Mouse (Mus musculus): ENCODE results near the gene Kmt5b. TPM values are rescaled to one million over a fixed set of nuclear protein-coding genes. Genes with fewer than 3 reads are reported as not detected.

Kmt5b gene
- total and polyA plus RNA-seq, 3 experiments = 14.9 to 23.9 TPM; not detected in 1

- TF ChIP-seq E2F4 (IDR thresholded peaks at IDR 0.05; ENCODE audit: borderline replicate concordance, low read depth, low read length) (no peak), MEF2A (IDR thresholded peaks at IDR 0.05; ENCODE audit: extremely low read depth, insufficient replicate concordance, low read depth, low read length, poor library complexity, severe bottlenecking) (no peak), GABPA (IDR thresholded peaks at IDR 0.05; ENCODE audit: low read depth, low read length) (no peak), MAX (IDR thresholded peaks at IDR 0.05; ENCODE audit: low read length) (no peak), ZNF384 (IDR thresholded peaks at IDR 0.05; ENCODE audit: low read depth, low read length) (no peak), ELF1 (IDR thresholded peaks at IDR 0.05; ENCODE audit: low read depth, low read length) (no peak), SIN3A (IDR thresholded peaks at IDR 0.05; ENCODE audit: low read length) (no peak), CTCF (IDR thresholded peaks at IDR 0.05 in 2 of 3, conservative IDR thresholded peaks at IDR 0.05 in 1 of 3; ENCODE audit: control insufficient read depth in 1 of 3, insufficient read depth in 1 of 3, low read depth in 2 of 3, low read length in 3 of 3, poor library complexity in 1 of 3, severe bottlenecking in 1 of 3) (no peak), MAZ (IDR thresholded peaks at IDR 0.05; ENCODE audit: low read depth, low read length) (no peak), MYB (IDR thresholded peaks at IDR 0.05; ENCODE audit: low read depth, low read length) (no peak), MYC (IDR thresholded peaks at IDR 0.05; ENCODE audit: low read depth, low read length) (no peak), JUND (IDR thresholded peaks at IDR 0.05; ENCODE audit: low read depth, low read length) (no peak), MXI1 (IDR thresholded peaks at IDR 0.05; ENCODE audit: low read depth, low read length) (no peak), TAL1 (IDR thresholded peaks at IDR 0.05; ENCODE audit: low read length) (no peak), ZC3H11A (IDR thresholded peaks at IDR 0.05; ENCODE audit: low read depth, low read length) (no peak)
- no peaks in the 10 kb centered on the region for H3K79me2 ChIP-seq (ENCODE audit: control insufficient read depth, insufficient read depth, low read length, poor library complexity)
- no peak overlapping the region for H3K27ac ChIP-seq (ENCODE audit: control insufficient read depth, low read depth, low read length)
- H3K9me3 ChIP-seq (replicated peaks; ENCODE audit: insufficient read depth, low read length) = no peaks in the 10 kb centered on the region
- DNase-seq (ENCODE audit: low read depth, low spot score) = no peak
- H3K4me3 ChIP-seq (ENCODE audit: control insufficient read depth in 1 of 2, insufficient read depth in 1 of 2, low read depth in 2 of 2, low read length in 2 of 2) = no peak overlapping the region
- peaks cover 0 to 2% of the 10 kb centered on the region in 2 experiments; a peak in 1 of 4 replicates for H3K36me3 ChIP-seq (ENCODE audit: control insufficient read depth in 1 of 2, insufficient read depth in 2 of 2, low read length in 2 of 2)
- H3K4me1 ChIP-seq (ENCODE audit: control insufficient read depth in 1 of 2, insufficient read depth in 2 of 2, low read length in 2 of 2) = peaks cover 0 to 5% of the 10 kb centered on the region in 2 experiments; a peak in 2 of 4 replicates
- no peaks in the 10 kb centered on the region for H3K27me3 ChIP-seq (ENCODE audit: control insufficient read depth in 1 of 2, insufficient read depth in 2 of 2, low read length in 2 of 2)
- H3K9ac ChIP-seq (ENCODE audit: control insufficient read depth, low read depth, low read length, poor library complexity, severe bottlenecking) = no peak overlapping the region
These were observed 14.5 kb upstream of the Kmt5b start for GRCm38 (mm10) chr19:3752621-3753239.

DNA sequence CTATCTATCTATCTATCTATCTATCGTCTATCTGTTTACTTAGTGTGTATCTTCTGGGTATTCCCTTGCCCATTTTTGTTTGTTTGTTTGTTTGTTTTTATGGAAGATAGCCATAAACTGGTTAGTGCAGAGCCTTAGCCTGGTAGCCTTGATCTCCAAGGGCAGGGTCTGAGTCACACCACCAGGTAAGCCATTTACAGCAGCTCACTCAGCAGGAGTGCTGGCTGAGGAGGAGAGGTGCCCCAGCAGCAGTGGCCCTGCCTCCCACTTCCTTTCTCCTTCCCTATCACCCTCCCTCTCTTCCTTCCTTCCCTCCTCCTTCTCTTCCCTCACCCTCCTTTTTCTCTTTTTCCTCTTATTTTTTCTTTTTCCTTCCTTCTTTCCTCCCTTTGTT is 14.0 kb upstream of the Kmt5b start:
- H3K4me1 ChIP-seq (ENCODE audit: control insufficient read depth in 1 of 2, insufficient read depth in 2 of 2, low read length in 2 of 2) = peaks cover 0 to 5% of the 10 kb centered on the region in 2 experiments; a peak in 2 of 4 replicates
- H3K27ac ChIP-seq (ENCODE audit: control insufficient read depth, low read depth, low read length) = no peak overlapping the region
- DNase-seq (ENCODE audit: low read depth, low spot score) = no peak
- no peaks in the 10 kb centered on the region for H3K79me2 ChIP-seq (ENCODE audit: control insufficient read depth, insufficient read depth, low read length, poor library complexity)
- peaks cover 0 to 2% of the 10 kb centered on the region in 2 experiments; a peak in 1 of 4 replicates for H3K27me3 ChIP-seq (ENCODE audit: control insufficient read depth in 1 of 2, insufficient read depth in 2 of 2, low read length in 2 of 2)
- H3K9me3 ChIP-seq (replicated peaks; ENCODE audit: insufficient read depth, low read length) = no peaks in the 10 kb centered on the region
- TF ChIP-seq BHLHE40 (IDR thresholded peaks at IDR 0.05; ENCODE audit: borderline replicate concordance, low read depth, low read length) (no peak), MYC (IDR thresholded peaks at IDR 0.05; ENCODE audit: low read depth, low read length) (no peak), ZC3H11A (IDR thresholded peaks at IDR 0.05; ENCODE audit: low read depth, low read length) (no peak), NELFE (IDR thresholded peaks at IDR 0.05; ENCODE audit: low read depth, low read length) (no peak), CHD2 (IDR thresholded peaks at IDR 0.05; ENCODE audit: low read length) (no peak), MAFK (IDR thresholded peaks at IDR 0.05; ENCODE audit: borderline replicate concordance, low read depth, low read length) (no peak), JUND (IDR thresholded peaks at IDR 0.05; ENCODE audit: low read depth, low read length) (no peak), ETS1 (IDR thresholded peaks at IDR 0.05; ENCODE audit: low read depth, low read length) (no peak), GABPA (IDR thresholded peaks at IDR 0.05; ENCODE audit: low read depth, low read length) (no peak), TCF12 (IDR thresholded peaks at IDR 0.05; ENCODE audit: low read depth, low read length) (no peak), RAD21 (IDR thresholded peaks at IDR 0.05; ENCODE audit: low read depth, low read length) (no peak)
- H3K9ac ChIP-seq (ENCODE audit: control insufficient read depth, low read depth, low read length, poor library complexity, severe bottlenecking) = no peak overlapping the region
- H3K36me3 ChIP-seq (ENCODE audit: control insufficient read depth in 1 of 2, insufficient read depth in 2 of 2, low read length in 2 of 2) = peaks cover 0 to 2% of the 10 kb centered on the region in 2 experiments; a peak in 1 of 4 replicates
- 0 out of 4 replicates have a peak overlapping the region, but pooled peaks of 1 of the 2 experiments have one; percentile 30 for H3K4me3 ChIP-seq (ENCODE audit: control insufficient read depth in 1 of 2, insufficient read depth in 1 of 2, low read depth in 2 of 2, low read length in 2 of 2)
